Mouse (Mus musculus): ENCODE measurements around the gene Inpp4b. TPM values are rescaled to one million over a fixed set of nuclear protein-coding genes. Genes with fewer than 3 reads are reported as not detected.

Inpp4b gene
- total and polyA plus RNA-seq, 3 experiments, result 0.59 to 36.8 (median 35.6) TPM

DNA sequence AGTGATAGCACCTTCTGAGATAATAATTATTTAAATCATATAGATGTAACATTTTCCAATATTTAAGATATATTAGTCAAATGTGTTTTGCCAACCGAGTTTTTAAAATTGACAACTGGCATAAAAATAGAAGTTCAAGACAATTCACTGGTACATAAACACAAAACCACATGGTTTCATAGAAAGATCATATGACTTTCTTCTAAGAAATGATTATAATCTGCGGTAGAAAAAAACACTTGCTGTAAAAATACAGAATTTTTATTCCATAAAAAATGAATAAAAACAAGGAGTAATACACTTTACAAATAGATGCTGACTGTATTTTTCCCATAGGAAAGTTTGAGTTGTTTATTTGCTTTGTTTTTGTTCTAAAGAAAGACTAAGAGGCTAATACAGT lies 160.6 kb downstream of the Inpp4b start:
- Histone ChIP-seq H3K27me3 (ENCODE audit: insufficient read depth, low read length) (no peaks in the 10 kb centered on the region), H3K9me3 (replicated peaks) (peaks cover 5% of the 10 kb centered on the region; the same call in 1 of the 2 replicates), H3K4me1 (ENCODE audit: insufficient read depth, low read depth, low read length) (peaks cover 5% of the 10 kb centered on the region; the same call in 1 of the 2 replicates), H3K4me3 (ENCODE audit: low read depth, low read length) (no peak overlapping the region), H3K36me3 (replicated peaks) (no peaks in the 10 kb centered on the region)
- TF ChIP-seq POLR2AphosphoS5 (IDR thresholded peaks at IDR 0.05; ENCODE audit: insufficient replicate concordance, low read depth, low read length) (no peak), CTCF (IDR thresholded peaks at IDR 0.05; ENCODE audit: low read depth, low read length) (no peak), GATA2 (IDR thresholded peaks at IDR 0.05; ENCODE audit: borderline replicate concordance, low read depth, low read length) (no peak), GATA1 (IDR thresholded peaks at IDR 0.05; ENCODE audit: borderline replicate concordance, low read length) (no peak), TAL1 (conservative IDR thresholded peaks at IDR 0.05; ENCODE audit: low read depth, low read length) (no peak)
- ATAC-seq (ENCODE audit: extremely low read depth, insufficient number of reproducible peaks, low FRiP score, poor library complexity, severe bottlenecking) (no peak), DNase-seq (ENCODE audit: low spot score) (no peak)

DNA sequence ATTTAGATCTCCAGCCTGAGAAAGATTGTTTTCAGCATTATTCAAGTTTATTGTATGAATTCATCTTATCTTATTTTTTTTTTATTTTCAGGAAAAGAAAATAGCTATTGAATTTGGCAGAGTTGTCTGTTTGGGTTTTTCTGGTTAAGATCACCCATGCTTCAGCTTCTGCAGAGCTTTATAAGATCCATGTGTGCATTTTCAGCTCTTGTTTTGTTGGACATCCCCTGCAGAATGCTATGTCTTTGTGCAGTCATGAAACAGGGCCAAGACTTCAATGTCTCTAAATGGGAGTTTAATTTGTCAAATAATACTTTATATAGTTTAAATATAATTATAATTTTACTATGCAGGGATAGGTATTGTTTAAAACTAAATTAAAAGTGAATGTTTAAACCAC lies 170.5 kb downstream of the Inpp4b start:
- DNase-seq (ENCODE audit: low spot score), result no peak
- Histone ChIP-seq H3K9me3 (replicated peaks) (no peaks in the 10 kb centered on the region), H3K27me3 (ENCODE audit: insufficient read depth, low read length) (no peaks in the 10 kb centered on the region), H3K36me3 (replicated peaks) (no peaks in the 10 kb centered on the region), H3K4me1 (ENCODE audit: insufficient read depth, low read depth, low read length) (peaks cover 15% of the 10 kb centered on the region), H3K4me3 (ENCODE audit: low read depth, low read length) (no peak overlapping the region)
- no peak for ATAC-seq (ENCODE audit: extremely low read depth, insufficient number of reproducible peaks, low FRiP score, poor library complexity, severe bottlenecking)
- TF ChIP-seq TAL1 (conservative IDR thresholded peaks at IDR 0.05; ENCODE audit: low read depth, low read length), result no peak

DNA sequence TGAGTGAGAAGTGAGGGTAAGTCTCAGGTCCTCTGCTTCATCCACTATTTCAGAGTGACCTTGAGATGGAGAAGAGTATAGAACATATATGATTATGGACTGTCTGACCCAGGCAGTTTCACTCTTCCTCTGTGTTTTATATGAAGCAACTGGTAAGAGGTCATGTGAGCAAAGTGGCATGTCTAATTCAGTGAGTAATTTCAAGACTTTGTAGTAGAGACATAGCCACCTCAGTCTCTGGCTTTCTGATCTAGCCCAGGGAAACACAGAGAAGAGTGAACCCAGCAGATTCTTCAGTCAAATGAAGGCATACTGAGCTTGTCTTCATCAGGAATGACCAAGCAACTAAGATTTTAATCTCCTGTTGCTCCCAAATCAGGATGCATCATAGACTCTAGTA lies 172.1 kb downstream of the Inpp4b start:
- ATAC-seq (ENCODE audit: extremely low read depth, insufficient number of reproducible peaks, low FRiP score, poor library complexity, severe bottlenecking) (no peak), DNase-seq (ENCODE audit: low spot score) (no peak)
- TF ChIP-seq CTCF (IDR thresholded peaks at IDR 0.05; ENCODE audit: low read depth, low read length), result no peak
- no peak for TF ChIP-seq TAL1 (conservative IDR thresholded peaks at IDR 0.05; ENCODE audit: low read depth, low read length)
- no peak for TF ChIP-seq GATA1 (IDR thresholded peaks at IDR 0.05; ENCODE audit: borderline replicate concordance, low read length)
- TF ChIP-seq POLR2AphosphoS5 (IDR thresholded peaks at IDR 0.05; ENCODE audit: insufficient replicate concordance, low read depth, low read length), result no peak
- no peak for TF ChIP-seq GATA2 (IDR thresholded peaks at IDR 0.05; ENCODE audit: borderline replicate concordance, low read depth, low read length)

GRCm38 (mm10) chr8:81522085-81522484 lies 179.7 kb downstream of the Inpp4b start:
- Histone ChIP-seq H3K27me3 (ENCODE audit: insufficient read depth, low read length) (no peaks in the 10 kb centered on the region), H3K9me3 (replicated peaks) (no peaks in the 10 kb centered on the region), H3K36me3 (replicated peaks) (no peaks in the 10 kb centered on the region), H3K4me1 (ENCODE audit: insufficient read depth, low read depth, low read length) (peaks cover 9% of the 10 kb centered on the region), H3K4me3 (ENCODE audit: low read depth, low read length) (no peak overlapping the region)
- DNase-seq (ENCODE audit: low spot score), result no peak
- no peak for ATAC-seq (ENCODE audit: extremely low read depth, insufficient number of reproducible peaks, low FRiP score, poor library complexity, severe bottlenecking)
- no peak for TF ChIP-seq CTCF (IDR thresholded peaks at IDR 0.05; ENCODE audit: low read depth, low read length)
- no peak for TF ChIP-seq POLR2AphosphoS5 (IDR thresholded peaks at IDR 0.05; ENCODE audit: insufficient replicate concordance, low read depth, low read length)
- no peak for TF ChIP-seq GATA2 (IDR thresholded peaks at IDR 0.05; ENCODE audit: borderline replicate concordance, low read depth, low read length)
- TF ChIP-seq GATA1 (IDR thresholded peaks at IDR 0.05; ENCODE audit: borderline replicate concordance, low read length), result no peak
- no peak for TF ChIP-seq TAL1 (conservative IDR thresholded peaks at IDR 0.05; ENCODE audit: low read depth, low read length)

More for the DNA sequence above, 172.1 kb downstream of the Inpp4b start:
- H3K4me1 ChIP-seq (ENCODE audit: insufficient read depth, low read depth, low read length), result peaks cover 15% of the 10 kb centered on the region
- H3K9me3 ChIP-seq (replicated peaks), result no peaks in the 10 kb centered on the region
- no peak overlapping the region for H3K4me3 ChIP-seq (ENCODE audit: low read depth, low read length)
- no peaks in the 10 kb centered on the region for H3K36me3 ChIP-seq (replicated peaks)
- H3K27me3 ChIP-seq (ENCODE audit: insufficient read depth, low read length), result no peaks in the 10 kb centered on the region

GRCm38 (mm10) chr8:81524561-81524960 lies 182.2 kb downstream of the Inpp4b start:
- Histone ChIP-seq H3K27me3 (ENCODE audit: insufficient read depth, low read length) (no peaks in the 10 kb centered on the region), H3K4me3 (ENCODE audit: low read depth, low read length) (no peak overlapping the region), H3K4me1 (ENCODE audit: insufficient read depth, low read depth, low read length) (peaks cover 13% of the 10 kb centered on the region), H3K36me3 (replicated peaks) (no peaks in the 10 kb centered on the region), H3K9me3 (replicated peaks) (no peaks in the 10 kb centered on the region)
- TF ChIP-seq GATA1 (IDR thresholded peaks at IDR 0.05; ENCODE audit: borderline replicate concordance, low read length) (no peak), TAL1 (conservative IDR thresholded peaks at IDR 0.05; ENCODE audit: low read depth, low read length) (no peak), GATA2 (IDR thresholded peaks at IDR 0.05; ENCODE audit: borderline replicate concordance, low read depth, low read length) (no peak), POLR2AphosphoS5 (IDR thresholded peaks at IDR 0.05; ENCODE audit: insufficient replicate concordance, low read depth, low read length) (no peak), CTCF (IDR thresholded peaks at IDR 0.05; ENCODE audit: low read depth, low read length) (no peak)
- no peak for DNase-seq (ENCODE audit: low spot score)
- peak; percentile 54; the same call in 1 of the 2 replicates for ATAC-seq (ENCODE audit: extremely low read depth, insufficient number of reproducible peaks, low FRiP score, poor library complexity, severe bottlenecking)

DNA sequence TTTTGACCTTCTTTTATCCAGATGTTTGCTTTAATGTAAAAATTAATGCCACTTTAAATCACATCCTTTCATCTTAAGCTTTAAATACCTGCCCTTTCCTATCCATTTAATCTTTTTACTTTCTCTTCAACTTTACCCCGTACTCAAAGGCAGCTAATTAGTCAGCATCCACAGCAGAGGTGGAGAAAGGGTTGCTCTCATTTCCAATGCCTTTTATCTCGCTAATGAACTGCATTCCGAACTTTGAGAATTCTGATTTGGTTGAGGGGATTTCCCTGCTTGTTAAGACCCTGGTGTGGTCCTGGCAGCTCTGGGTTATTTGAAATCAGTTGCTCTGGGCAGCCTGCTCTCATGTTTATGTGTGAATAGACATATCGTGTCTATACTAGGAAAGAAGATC lies 185.3 kb downstream of the Inpp4b start:
- no peak overlapping the region for H3K4me3 ChIP-seq (ENCODE audit: low read depth, low read length)
- peaks cover 13% of the 10 kb centered on the region for H3K4me1 ChIP-seq (ENCODE audit: insufficient read depth, low read depth, low read length)
- DNase-seq (ENCODE audit: low spot score), result no peak
- ATAC-seq (ENCODE audit: extremely low read depth, insufficient number of reproducible peaks, low FRiP score, poor library complexity, severe bottlenecking), result no peak
- TF ChIP-seq GATA1 (IDR thresholded peaks at IDR 0.05; ENCODE audit: borderline replicate concordance, low read length), result no peak
- no peak for TF ChIP-seq GATA2 (IDR thresholded peaks at IDR 0.05; ENCODE audit: borderline replicate concordance, low read depth, low read length)
- no peak for TF ChIP-seq POLR2AphosphoS5 (IDR thresholded peaks at IDR 0.05; ENCODE audit: insufficient replicate concordance, low read depth, low read length)
- TF ChIP-seq CTCF (IDR thresholded peaks at IDR 0.05; ENCODE audit: low read depth, low read length), result no peak
- TF ChIP-seq TAL1 (conservative IDR thresholded peaks at IDR 0.05; ENCODE audit: low read depth, low read length), result no peak
- H3K9me3 ChIP-seq (replicated peaks), result no peaks in the 10 kb centered on the region
- H3K27me3 ChIP-seq (ENCODE audit: insufficient read depth, low read length), result no peaks in the 10 kb centered on the region
- H3K36me3 ChIP-seq (replicated peaks), result no peaks in the 10 kb centered on the region

DNA sequence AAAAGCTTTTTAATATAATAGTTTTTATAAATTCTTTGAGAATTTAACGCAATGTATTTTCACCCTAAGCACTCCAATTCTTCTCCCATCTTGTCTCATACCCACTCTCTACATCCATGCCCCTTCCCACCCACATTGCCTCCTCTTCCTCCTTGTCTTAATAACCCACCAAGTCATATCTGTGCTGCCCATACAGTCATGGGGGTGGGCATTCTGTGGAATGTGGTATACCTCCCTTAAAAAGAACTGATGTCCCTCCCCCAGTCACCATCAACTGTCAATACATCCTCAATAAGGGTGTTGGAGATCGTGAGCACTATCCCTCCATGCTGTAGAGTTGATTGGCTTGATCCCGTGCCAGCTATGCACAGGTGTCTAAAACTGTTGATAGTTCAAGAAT lies 196.0 kb downstream of the Inpp4b start:
- no peak for TF ChIP-seq GATA2 (IDR thresholded peaks at IDR 0.05; ENCODE audit: borderline replicate concordance, low read depth, low read length)
- TF ChIP-seq GATA1 (IDR thresholded peaks at IDR 0.05; ENCODE audit: borderline replicate concordance, low read length), result no peak
- no peak for TF ChIP-seq TAL1 (conservative IDR thresholded peaks at IDR 0.05; ENCODE audit: low read depth, low read length)
- no peak for TF ChIP-seq CTCF (IDR thresholded peaks at IDR 0.05; ENCODE audit: low read depth, low read length)
- TF ChIP-seq POLR2AphosphoS5 (IDR thresholded peaks at IDR 0.05; ENCODE audit: insufficient replicate concordance, low read depth, low read length), result no peak
- H3K27me3 ChIP-seq (ENCODE audit: insufficient read depth, low read length), result no peaks in the 10 kb centered on the region
- no peak for DNase-seq (ENCODE audit: low spot score)
- H3K4me1 ChIP-seq (ENCODE audit: insufficient read depth, low read depth, low read length), result peaks cover 14% of the 10 kb centered on the region
- H3K9me3 ChIP-seq (replicated peaks), result no peaks in the 10 kb centered on the region
- no peaks in the 10 kb centered on the region for H3K36me3 ChIP-seq (replicated peaks)
- ATAC-seq (ENCODE audit: extremely low read depth, insufficient number of reproducible peaks, low FRiP score, poor library complexity, severe bottlenecking), result peak; percentile 66
- H3K4me3 ChIP-seq (ENCODE audit: low read depth, low read length), result no peak overlapping the region

Data from G1E (cell line).